ENCODE assay signal across 8 mouse cellular contexts in the genomic region with DNA sequence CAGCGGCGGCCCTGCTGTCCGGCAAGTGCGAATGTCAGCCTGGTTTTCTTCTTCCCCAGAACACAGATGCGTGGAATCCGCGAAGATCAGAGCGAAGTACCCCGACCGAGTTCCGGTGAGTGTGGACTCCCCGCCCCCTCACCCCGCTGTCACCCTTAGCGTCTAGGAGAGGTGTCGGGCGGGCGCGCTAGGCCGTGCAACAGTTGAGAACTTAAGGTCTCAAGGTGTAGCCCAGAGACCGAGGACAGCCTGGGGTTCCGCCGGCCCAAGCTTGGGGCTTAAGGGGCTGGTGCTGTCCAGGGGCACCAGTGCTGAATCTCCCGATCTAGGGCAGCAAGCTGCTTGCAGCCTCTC. TPM values are rescaled to one million over a fixed set of nuclear protein-coding genes. Genes with fewer than 3 reads are reported as not detected.
DNase-seq lines count a peak whose midpoint lies in the region; ATAC-seq lines count a peak whose summit lies in the region.

No protein-coding gene starts in this region.

- ATAC-seq in CD4-positive, CD25-positive, alpha-beta regulatory T cell, adult 4 months = peak; percentile 40
- peak; percentile 19 for ATAC-seq in embryonic facial prominence, embryonic 14.5 days (ENCODE audit: low read depth)
- ATAC-seq in heart, embryonic 13.5 days (ENCODE audit: extremely low read depth, insufficient number of reproducible peaks, low FRiP score, low TSS enrichment) = no peak
- peak; percentile 38 for ATAC-seq in kidney, embryonic 15.5 days (replicated peaks; ENCODE audit: low FRiP score)
- peak; percentile 55 for ATAC-seq in lung, embryonic 16.5 days (ENCODE audit: low read depth)
- peak; percentile 34; the same call in 1 of the 2 replicates for ATAC-seq in neural tube, embryonic 15.5 days (ENCODE audit: low FRiP score)

- peaks cover 12% of the 10 kb centered on the region for H3K4me1 ChIP-seq in embryonic facial prominence, embryonic 14.5 days (ENCODE audit: control insufficient read depth, insufficient read depth, low read length)
- peaks cover 18% of the 10 kb centered on the region for H3K4me1 ChIP-seq in heart, embryonic 13.5 days
- H3K4me1 ChIP-seq in kidney, embryonic 15.5 days = peaks cover 20% of the 10 kb centered on the region
- peaks cover 14% of the 10 kb centered on the region for H3K4me1 ChIP-seq in lung, embryonic 16.5 days (replicated peaks; ENCODE audit: control insufficient read depth, insufficient read depth, low read length)
- peaks cover 21% of the 10 kb centered on the region for H3K4me1 ChIP-seq in neural tube, embryonic 15.5 days

- peaks cover 33% of the 10 kb centered on the region for H3K36me3 ChIP-seq in embryonic facial prominence, embryonic 14.5 days (ENCODE audit: control insufficient read depth, insufficient read depth, low read length)
- peaks cover 41% of the 10 kb centered on the region for H3K36me3 ChIP-seq in heart, embryonic 13.5 days
- H3K36me3 ChIP-seq in kidney, embryonic 15.5 days = peaks cover 43% of the 10 kb centered on the region
- peaks cover 11% of the 10 kb centered on the region for H3K36me3 ChIP-seq in lung, embryonic 16.5 days (ENCODE audit: control insufficient read depth, insufficient read depth, low read length)
- peaks cover 30% of the 10 kb centered on the region for H3K36me3 ChIP-seq in neural tube, embryonic 15.5 days

- no peaks in the 10 kb centered on the region for H3K9me3 ChIP-seq in embryonic facial prominence, embryonic 14.5 days (ENCODE audit: control insufficient read depth, low read length)
- no peaks in the 10 kb centered on the region for H3K9me3 ChIP-seq in heart, embryonic 13.5 days
- H3K9me3 ChIP-seq in kidney, embryonic 15.5 days (replicated peaks) = no peaks in the 10 kb centered on the region
- peaks cover 2% of the 10 kb centered on the region; the same call in 1 of the 2 replicates for H3K9me3 ChIP-seq in lung, embryonic 16.5 days (ENCODE audit: control insufficient read depth, low read length)
- H3K9me3 ChIP-seq in neural tube, embryonic 15.5 days (replicated peaks) = no peaks in the 10 kb centered on the region

- peak overlapping the region; percentile 88 for H3K4me3 ChIP-seq in embryonic facial prominence, embryonic 14.5 days (ENCODE audit: low read depth, low read length)
- peak overlapping the region; percentile 85 for H3K4me3 ChIP-seq in heart, embryonic 13.5 days
- peak overlapping the region; percentile 84 for H3K4me3 ChIP-seq in kidney, embryonic 15.5 days (replicated peaks)
- peak overlapping the region; percentile 64 for H3K4me3 ChIP-seq in lung, embryonic 16.5 days (ENCODE audit: low read length)
- H3K4me3 ChIP-seq in neural tube, embryonic 15.5 days (replicated peaks) = peak overlapping the region; percentile 80

- peak overlapping the region; percentile 80 for H3K9ac ChIP-seq in embryonic facial prominence, embryonic 14.5 days (ENCODE audit: low read depth, low read length)
- H3K9ac ChIP-seq in heart, embryonic 13.5 days = peak overlapping the region; percentile 92
- peak overlapping the region; percentile 85 for H3K9ac ChIP-seq in kidney, embryonic 15.5 days
- peak overlapping the region; percentile 69 for H3K9ac ChIP-seq in lung, embryonic 16.5 days (ENCODE audit: low read length)
- peak overlapping the region; percentile 88 for H3K9ac ChIP-seq in neural tube, embryonic 15.5 days (replicated peaks)

- H3K27me3 ChIP-seq in embryonic facial prominence, embryonic 14.5 days (replicated peaks; ENCODE audit: control insufficient read depth, insufficient read depth, low read length) = no peaks in the 10 kb centered on the region
- H3K27me3 ChIP-seq in heart, embryonic 13.5 days (replicated peaks) = no peaks in the 10 kb centered on the region
- no peaks in the 10 kb centered on the region for H3K27me3 ChIP-seq in kidney, embryonic 15.5 days
- no peaks in the 10 kb centered on the region for H3K27me3 ChIP-seq in lung, embryonic 16.5 days (ENCODE audit: control insufficient read depth, insufficient read depth, low read depth, low read length)
- no peaks in the 10 kb centered on the region for H3K27me3 ChIP-seq in neural tube, embryonic 15.5 days (replicated peaks)

- DNase-seq in adrenal gland, adult (ENCODE audit: inconsistent age in 2 of 2, low spot score in 1 of 2) = peak; percentile 59 to 84
- peak; percentile 70 for DNase-seq in embryonic facial prominence, embryonic 14.5 days (ENCODE audit: low spot score)
- peak; percentile 55 for DNase-seq in thymus, postnatal 0 days (ENCODE audit: low spot score)

- peak overlapping the region; percentile 75 for H3K27ac ChIP-seq in embryonic facial prominence, embryonic 14.5 days (replicated peaks; ENCODE audit: low read depth, low read length)
- peak overlapping the region; percentile 86 for H3K27ac ChIP-seq in heart, embryonic 13.5 days (replicated peaks)
- peak overlapping the region; percentile 90 for H3K27ac ChIP-seq in kidney, embryonic 15.5 days
- peak overlapping the region; percentile 62 for H3K27ac ChIP-seq in lung, embryonic 16.5 days (ENCODE audit: low read length)
- H3K27ac ChIP-seq in neural tube, embryonic 15.5 days (replicated peaks) = peak overlapping the region; percentile 78

- H3K4me2 ChIP-seq in embryonic facial prominence, embryonic 14.5 days (ENCODE audit: low read depth, low read length) = peak overlapping the region; percentile 82
- peak overlapping the region; percentile 78 for H3K4me2 ChIP-seq in heart, embryonic 13.5 days
- peak overlapping the region; percentile 86 for H3K4me2 ChIP-seq in kidney, embryonic 15.5 days
- H3K4me2 ChIP-seq in lung, embryonic 16.5 days (ENCODE audit: low read depth, low read length) = peak overlapping the region; percentile 89
- H3K4me2 ChIP-seq in neural tube, embryonic 15.5 days = peak overlapping the region; percentile 72

- 2% methylated on average over 18 of the region's 23 CpGs for WGBS in embryonic facial prominence, embryonic 14.5 days
- under 1% methylated on average over 23 of the region's 23 CpGs for whole genome bisulfite sequencing in heart, embryonic 13.5 days
- 0% methylated on average over 23 of the region's 23 CpGs for whole genome bisulfite sequencing in kidney, embryonic 15.5 days
- WGBS in lung, embryonic 16.5 days = 1% methylated on average over 23 of the region's 23 CpGs
- WGBS in neural tube, embryonic 15.5 days = under 1% methylated on average over 23 of the region's 23 CpGs

RNA-seq across cellular contexts. Expression of a gene that starts 0.6 kb away (rescaled TPM):
- 100 to 1,000 TPM; 205 to 239 TPM for polyA plus RNA-seq in CD4-positive, CD25-positive, alpha-beta regulatory T cell, adult 4 months (2017; shearing (Covaris generic))
- 168 and 182 TPM in 2 replicates for polyA plus RNA-seq in embryonic facial prominence, embryonic 14.5 days (2014; fragmentation: Nextera tagmentation; extraction: Ambion mirVana)
- 186 and 205 TPM in 2 replicates for polyA plus RNA-seq in heart, embryonic 13.5 days (2015; fragmentation: Nextera tagmentation; extraction: Ambion mirVana)
- 194 and 198 TPM in 2 replicates for polyA plus RNA-seq in kidney, embryonic 15.5 days (2015; fragmentation: Nextera tagmentation; extraction: Ambion mirVana)
- 195 and 218 TPM in 2 replicates for polyA plus RNA-seq in lung, embryonic 16.5 days (2015; fragmentation: Nextera tagmentation; extraction: Ambion mirVana)
- polyA plus RNA-seq in neural tube, embryonic 15.5 days (2015; fragmentation: Nextera tagmentation; extraction: Ambion mirVana) = 403 and 479 TPM in 2 replicates
- 278 and 281 TPM in 2 replicates for polyA plus RNA-seq in thymus, postnatal 0 days (2015; fragmentation: Nextera tagmentation; extraction: Ambion mirVana)

RNA-seq across cellular contexts. Expression of a gene that starts 7.4 kb away (rescaled TPM):
- 1 to 10 TPM; 2.5 to 3.5 TPM for polyA plus RNA-seq in CD4-positive, CD25-positive, alpha-beta regulatory T cell, adult 4 months (2017; shearing (Covaris generic))
- 14.9 and 15.8 TPM in 2 replicates for polyA plus RNA-seq in embryonic facial prominence, embryonic 14.5 days (2014; fragmentation: Nextera tagmentation; extraction: Ambion mirVana)
- polyA plus RNA-seq in heart, embryonic 13.5 days (2015; fragmentation: Nextera tagmentation; extraction: Ambion mirVana) = 5.0 and 5.4 TPM in 2 replicates
- 21.1 and 21.5 TPM in 2 replicates for polyA plus RNA-seq in kidney, embryonic 15.5 days (2015; fragmentation: Nextera tagmentation; extraction: Ambion mirVana)
- 17.5 and 19.6 TPM in 2 replicates for polyA plus RNA-seq in lung, embryonic 16.5 days (2015; fragmentation: Nextera tagmentation; extraction: Ambion mirVana)
- 15.9 and 17.3 TPM in 2 replicates for polyA plus RNA-seq in neural tube, embryonic 15.5 days (2015; fragmentation: Nextera tagmentation; extraction: Ambion mirVana)
- 1.5 and 2.2 TPM in 2 replicates for polyA plus RNA-seq in thymus, postnatal 0 days (2015; fragmentation: Nextera tagmentation; extraction: Ambion mirVana)

RNA-seq across cellular contexts. Expression of a gene that starts 30.8 kb away (rescaled TPM):
- not detected for polyA plus RNA-seq in CD4-positive, CD25-positive, alpha-beta regulatory T cell, adult 4 months (2017; shearing (Covaris generic))
- polyA plus RNA-seq in embryonic facial prominence, embryonic 14.5 days (2014; fragmentation: Nextera tagmentation; extraction: Ambion mirVana) = 4.7 and 5.4 TPM in 2 replicates
- 0.17 and 0.19 TPM in 2 replicates for polyA plus RNA-seq in heart, embryonic 13.5 days (2015; fragmentation: Nextera tagmentation; extraction: Ambion mirVana)
- polyA plus RNA-seq in kidney, embryonic 15.5 days (2015; fragmentation: Nextera tagmentation; extraction: Ambion mirVana) = 0.96 and 1.1 TPM in 2 replicates
- 14.2 and 15.4 TPM in 2 replicates for polyA plus RNA-seq in lung, embryonic 16.5 days (2015; fragmentation: Nextera tagmentation; extraction: Ambion mirVana)
- 3.4 and 3.5 TPM in 2 replicates for polyA plus RNA-seq in neural tube, embryonic 15.5 days (2015; fragmentation: Nextera tagmentation; extraction: Ambion mirVana)
- polyA plus RNA-seq in thymus, postnatal 0 days (2015; fragmentation: Nextera tagmentation; extraction: Ambion mirVana) = 0.09 and 0.27 TPM in 2 replicates

RNA-seq across cellular contexts. Expression of a gene that starts 51.0 kb away (rescaled TPM):
- 1 to 10 TPM; 7.9 to 8.7 TPM for polyA plus RNA-seq in CD4-positive, CD25-positive, alpha-beta regulatory T cell, adult 4 months (2017; shearing (Covaris generic))
- 4.9 and 6.4 TPM in 2 replicates for polyA plus RNA-seq in embryonic facial prominence, embryonic 14.5 days (2014; fragmentation: Nextera tagmentation; extraction: Ambion mirVana)
- 6.2 and 6.9 TPM in 2 replicates for polyA plus RNA-seq in heart, embryonic 13.5 days (2015; fragmentation: Nextera tagmentation; extraction: Ambion mirVana)
- polyA plus RNA-seq in kidney, embryonic 15.5 days (2015; fragmentation: Nextera tagmentation; extraction: Ambion mirVana) = 11.2 and 12.1 TPM in 2 replicates
- polyA plus RNA-seq in lung, embryonic 16.5 days (2015; fragmentation: Nextera tagmentation; extraction: Ambion mirVana) = 7.5 and 8.8 TPM in 2 replicates
- 8.5 and 9.4 TPM in 2 replicates for polyA plus RNA-seq in neural tube, embryonic 15.5 days (2015; fragmentation: Nextera tagmentation; extraction: Ambion mirVana)
- 4.6 and 5.4 TPM in 2 replicates for polyA plus RNA-seq in thymus, postnatal 0 days (2015; fragmentation: Nextera tagmentation; extraction: Ambion mirVana)
